ENCODE assay signal across 31 mouse cellular contexts in the genomic region with DNA sequence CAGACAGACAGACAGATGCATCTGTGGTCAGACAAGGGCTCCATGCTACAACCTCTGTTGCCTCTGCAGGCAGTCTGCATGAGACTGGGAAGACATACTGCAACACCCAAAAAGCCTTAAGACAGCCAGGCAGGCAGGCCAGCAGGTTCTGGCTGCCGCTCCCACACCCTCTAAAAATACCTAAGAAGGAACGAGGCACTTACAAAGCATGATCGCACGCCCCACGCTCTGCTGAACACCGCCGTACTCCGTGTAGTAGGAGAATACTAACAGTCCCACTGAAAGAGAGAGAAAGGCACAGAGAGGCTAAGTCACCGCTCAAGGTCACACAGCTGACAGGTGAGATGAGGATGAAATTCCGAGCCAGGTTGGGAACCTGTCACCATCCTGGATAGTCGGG. TPM values are rescaled to one million over a fixed set of nuclear protein-coding genes. Genes with fewer than 3 reads are reported as not detected.
A peak's percentile ranks its signal among the peaks of the same experiment; 100 is the strongest.
DNase-seq lines count a peak whose midpoint lies in the region; ATAC-seq and TF ChIP-seq lines count a peak whose summit lies in the region.
"Had no signal": no experiment of that assay in that cellular context is flagged by ENCODE, and none has a peak within 500 bp of the region (broad histone marks: within the 10 kb centered on the region; RNA-seq: fewer than 3 reads in every experiment).

No protein-coding gene starts in this region.

- H3K4me3 ChIP-seq in left cerebral cortex, adult 2 months: no peak overlapping the region
- no peak overlapping the region for H3K4me3 ChIP-seq in liver, postnatal 0 days (ENCODE audit: low read depth, low read length)
- H3K4me3 ChIP-seq: embryonic facial prominence, embryonic 13.5 days; erythroblast, embryonic 14.5 days; heart, embryonic 10.5 days; limb, embryonic 13.5 days; liver, embryonic 12.5 days; megakaryocyte, embryonic 14.5 days; midbrain, embryonic 13.5 days had no signal

- H3K4me2 ChIP-seq in liver, postnatal 0 days (ENCODE audit: low read depth, low read length): no peak overlapping the region
- H3K4me2 ChIP-seq: embryonic facial prominence, embryonic 13.5 days; limb, embryonic 13.5 days; liver, embryonic 12.5 days; lung, embryonic 14.5 days; midbrain, embryonic 13.5 days had no signal

- WGBS in liver, postnatal 0 days (ENCODE audit: insufficient replicate concordance): 78% methylated on average over 11 of the region's 11 CpGs

- no peaks in the 10 kb centered on the region for H3K9me3 ChIP-seq in liver, postnatal 0 days (ENCODE audit: low read length)
- H3K9me3 ChIP-seq: embryonic facial prominence, embryonic 13.5 days; heart, embryonic 10.5 days; limb, embryonic 13.5 days; liver, embryonic 12.5 days; megakaryocyte, embryonic 14.5 days; midbrain, embryonic 13.5 days had no signal

- no peak for TF ChIP-seq CTCF in left cerebral cortex, adult 2 months (IDR thresholded peaks at IDR 0.05)
- TF ChIP-seq CTCF in liver, postnatal 0 days (IDR thresholded peaks at IDR 0.05; ENCODE audit: low read depth): no peak

- ATAC-seq in liver, postnatal 0 days: no peak
- ATAC-seq: forebrain, embryonic 16.5 days; hindbrain, postnatal 0 days; intestine, embryonic 16.5 days; liver, embryonic 12.5 days; midbrain, embryonic 13.5 days had no signal

- peak overlapping the region; percentile 55 for H3K27ac ChIP-seq in left cerebral cortex, adult 2 months
- no peak overlapping the region for H3K27ac ChIP-seq in liver, postnatal 0 days (ENCODE audit: low read depth)
- H3K27ac ChIP-seq: embryonic facial prominence, embryonic 13.5 days; heart, embryonic 10.5 days; hindbrain, postnatal 0 days; limb, embryonic 13.5 days; liver, embryonic 12.5 days; midbrain, embryonic 13.5 days had no signal

- H3K9ac ChIP-seq in liver, postnatal 0 days (replicated peaks): no peak overlapping the region
- H3K9ac ChIP-seq: embryonic facial prominence, embryonic 13.5 days; limb, embryonic 13.5 days; liver, embryonic 12.5 days; lung, embryonic 14.5 days; midbrain, embryonic 13.5 days had no signal

- peak in 1 of 2 experiments; percentile 53 for DNase-seq in left cerebral cortex, adult 2 months (ENCODE audit: extremely low spot score in 1 of 2, low spot score in 2 of 2)
- DNase-seq in left cerebral cortex, postnatal 4 days: no peak
- peak; percentile 85 for DNase-seq in brain, adult 2 months (ENCODE audit: low read depth, low spot score)
- peak; percentile 65 to 82 for DNase-seq in left cerebral cortex, postnatal 14 days (ENCODE audit: low spot score in 2 of 2)
- DNase-seq in right cerebral cortex, postnatal 25 days: peak; percentile 57
- no peak for DNase-seq in adrenal gland, postnatal 4 days (ENCODE audit: low spot score in 2 of 2)
- DNase-seq in c-Kit-positive CD71-positive TER-119-positive erythroid progenitor cells, embryonic 14.5 days (ENCODE audit: low spot score): no peak
- DNase-seq in liver, postnatal 0 days: no peak
- DNase-seq: adrenal gland, postnatal 25 days; cerebellum, adult 11-12 months; cerebellum, postnatal 10 days; embryo, embryonic 11 days; kidney, postnatal 36 days; layer of hippocampus, postnatal 36 days; lung, embryonic 14.5 days; lung, postnatal 36 days; spleen, adult 18-20 months; thymus, postnatal 25 days had no signal

- TF ChIP-seq EP300 in liver, postnatal 0 days (IDR thresholded peaks at IDR 0.05; ENCODE audit: low read depth): no peak

- peaks cover 20% of the 10 kb centered on the region for H3K27me3 ChIP-seq in liver, postnatal 0 days (ENCODE audit: insufficient read depth, low read length)
- H3K27me3 ChIP-seq: midbrain, embryonic 13.5 days had no signal

- H3K36me3 ChIP-seq in liver, postnatal 0 days (replicated peaks; ENCODE audit: insufficient read depth, low read length): no peaks in the 10 kb centered on the region
- H3K36me3 ChIP-seq: embryonic facial prominence, embryonic 13.5 days; limb, embryonic 13.5 days; liver, embryonic 12.5 days had no signal

- intact Hi-C loops in left cerebral cortex, adult 2 months (cut with DNase I): loop anchor here (2.0 kb wide), 1 partner anchor 43 kb away; no protein-coding TSS in a partner anchor
- intact Hi-C loops in left cerebral cortex, postnatal 4 days (cut with DNase I): no loop called here
- intact Hi-C loops in left cerebral cortex, postnatal 14 days (cut with DNase I): no loop called here

- H3K4me1 ChIP-seq in liver, postnatal 0 days (ENCODE audit: insufficient read depth): no peaks in the 10 kb centered on the region
- H3K4me1 ChIP-seq: liver, embryonic 12.5 days; megakaryocyte, embryonic 14.5 days had no signal

RNA-seq across cellular contexts. Expression of gene Cux2, which starts 6.3 kb away (rescaled TPM):
- 100 to 1,000 TPM; 194 to 215 TPM for total RNA-seq in left cerebral cortex, adult 2 months (2021)
- total RNA-seq in left cerebral cortex, postnatal 4 days (2021): 100 to 1,000 TPM; 182 to 239 TPM
- total RNA-seq in left cerebral cortex, postnatal 14 days (2021): 100 to 1,000 TPM; 204 to 256 TPM
- 10 to 100 TPM; 37.5 to 37.8 TPM for total RNA-seq in adrenal gland, postnatal 4 days (2021)
- polyA plus RNA-seq in liver, postnatal 0 days (2015; fragmentation: Nextera tagmentation; extraction: Ambion mirVana): 3.5 and 3.6 TPM in 2 replicates
- total RNA-seq: hematopoietic stem cell, adult 5-6 weeks; monocyte, adult 5-6 weeks had no signal

RNA-seq across cellular contexts. Expression of gene Myl2, which starts 57.2 kb away (rescaled TPM):
- total RNA-seq in left cerebral cortex, adult 2 months (2021): 1 to 10 TPM in 1 of 2 experiments, under 1 TPM in 1; 0.86 to 1.4 TPM
- total RNA-seq in left cerebral cortex, postnatal 4 days (2021): not detected
- total RNA-seq in left cerebral cortex, postnatal 14 days (2021): 1 to 10 TPM; 1.3 to 2.0 TPM
- total RNA-seq in adrenal gland, postnatal 4 days (2021): 10 to 100 TPM in 1 of 2 experiments, 1 to 10 TPM in 1; 4.8 to 30.3 TPM
- 0.66 and 7.2 TPM in 2 replicates for polyA plus RNA-seq in liver, postnatal 0 days (2015; fragmentation: Nextera tagmentation; extraction: Ambion mirVana)
- total RNA-seq: adrenal gland, postnatal 25 days; hematopoietic stem cell, adult 5-6 weeks; hindbrain, postnatal 0 days; monocyte, adult 5-6 weeks had no signal
- polyA plus RNA-seq: C2C12; embryonic facial prominence, embryonic 13.5 days; erythroblast, embryonic 14.5 days had no signal

Comparison
In these comparisons a context has a peak if more than half of its experiments do, and no peak if none do; other contexts are left out.
1. DNase-seq: peak in brain, adult 2 months (single experiment), left cerebral cortex, postnatal 14 days (2 of 2) and right cerebral cortex, postnatal 25 days (single experiment); none in left cerebral cortex, postnatal 4 days (single experiment), adrenal gland, postnatal 4 days (0 of 2), c-Kit-positive CD71-positive TER-119-positive erythroid progenitor cells, embryonic 14.5 days (single experiment) and liver, postnatal 0 days (single experiment).
2. RNA of gene Cux2, which starts 6.3 kb away (total RNA-seq): 204 to 256 TPM in left cerebral cortex, postnatal 14 days, 182 to 239 TPM in left cerebral cortex, postnatal 4 days and 194 to 215 TPM in left cerebral cortex, adult 2 months; 37.5 to 37.8 TPM in adrenal gland, postnatal 4 days; every median in the first group is over 4 times any median in the second.